24 mouse cellular contexts compared by ENCODE assay signal in the genomic region with DNA sequence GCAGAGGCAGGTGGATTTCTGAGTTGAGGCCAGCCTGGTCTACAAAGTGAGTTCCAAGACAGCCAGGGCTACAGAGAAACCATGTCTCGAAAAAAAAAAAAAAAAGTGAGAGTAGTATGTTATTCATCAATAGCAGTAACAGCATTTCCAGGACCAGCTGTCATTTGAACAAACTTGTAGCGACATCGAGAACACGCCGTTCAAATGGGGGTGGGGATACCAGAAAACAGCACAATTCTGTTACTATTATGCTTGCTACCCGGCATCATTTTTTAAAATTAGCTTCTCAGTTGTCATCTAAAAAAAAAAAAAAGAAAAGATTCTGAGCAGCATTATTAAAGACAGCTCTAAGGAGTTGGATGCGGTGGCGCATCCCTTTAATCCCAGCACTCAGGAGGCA. TPM values are rescaled to one million over a fixed set of nuclear protein-coding genes. Genes with fewer than 3 reads are reported as not detected.
DNase-seq lines count a peak whose midpoint lies in the region; ATAC-seq lines count a peak whose summit lies in the region.
"Had no signal": no experiment of that assay in that cellular context is flagged by ENCODE, and none has a peak within 500 bp of the region (broad histone marks: within the 10 kb centered on the region; RNA-seq: fewer than 3 reads in every experiment).

No protein-coding gene starts in this region.

- no peaks in the 10 kb centered on the region for H3K27me3 ChIP-seq in midbrain, embryonic 15.5 days (replicated peaks)
- H3K27me3 ChIP-seq in kidney, embryonic 16.5 days (ENCODE audit: insufficient read depth, low read length), result no peaks in the 10 kb centered on the region
- H3K27me3 ChIP-seq: embryonic facial prominence, embryonic 12.5 days; forebrain, embryonic 13.5 days; forebrain, embryonic 15.5 days; Patski had no signal

- H3K36me3 ChIP-seq in midbrain, embryonic 15.5 days (replicated peaks), result no peaks in the 10 kb centered on the region
- no peaks in the 10 kb centered on the region for H3K36me3 ChIP-seq in kidney, embryonic 16.5 days (ENCODE audit: insufficient read depth, low read length)
- H3K36me3 ChIP-seq: embryonic facial prominence, embryonic 10.5 days; embryonic facial prominence, embryonic 12.5 days; forebrain, embryonic 15.5 days had no signal

- no peak overlapping the region for H3K4me2 ChIP-seq in midbrain, embryonic 15.5 days
- H3K4me2 ChIP-seq in kidney, embryonic 16.5 days (replicated peaks; ENCODE audit: low read depth, low read length), result no peak overlapping the region
- H3K4me2 ChIP-seq: embryonic facial prominence, embryonic 12.5 days; forebrain, embryonic 13.5 days; forebrain, embryonic 15.5 days had no signal

- no peak overlapping the region for H3K27ac ChIP-seq in midbrain, embryonic 15.5 days
- H3K27ac ChIP-seq in kidney, embryonic 16.5 days (ENCODE audit: low read length), result no peak overlapping the region
- H3K27ac ChIP-seq: embryonic facial prominence, embryonic 10.5 days; embryonic facial prominence, embryonic 12.5 days; forebrain, embryonic 13.5 days; forebrain, embryonic 15.5 days had no signal

- DNase-seq in heart, adult 11 months, result peak; percentile 81
- no peak for DNase-seq in heart, adult 9 months (ENCODE audit: low spot score in 2 of 2)
- peak; percentile 22 to 83 for DNase-seq in layer of hippocampus, adult 18-20 months (ENCODE audit: low spot score in 2 of 2)
- DNase-seq in layer of hippocampus, adult 9-10 months (ENCODE audit: low spot score), result no peak
- peak; percentile 48 for DNase-seq in layer of hippocampus, adult 9-11 months
- DNase-seq: adrenal gland, adult 8-10 months; adrenal gland, postnatal 14 days; adrenal gland, postnatal 36 days; B cell, adult 2 months; cerebellum, adult 11-12 months; cerebellum, adult 2 months; cerebellum, adult 9-10 months; cerebellum, postnatal 10 days; cerebellum, postnatal 25 days had no signal

- no peak for ATAC-seq in midbrain, embryonic 15.5 days (replicated peaks)
- no peak for ATAC-seq in kidney, embryonic 16.5 days (ENCODE audit: low FRiP score, low TSS enrichment)
- ATAC-seq: activated CD4-positive, CD25-positive, alpha-beta regulatory T cell, adult 4 months; CD4-positive, CD25-positive, alpha-beta regulatory T cell, adult 4 months; forebrain, embryonic 13.5 days; forebrain, embryonic 15.5 days; Patski had no signal

- WGBS in midbrain, embryonic 15.5 days, result 96% methylated on average over 8 of the region's 8 CpGs
- 90% methylated on average over 8 of the region's 8 CpGs for WGBS in kidney, embryonic 16.5 days

- no peak overlapping the region for H3K4me3 ChIP-seq in midbrain, embryonic 15.5 days
- no peak overlapping the region for H3K4me3 ChIP-seq in kidney, embryonic 16.5 days (ENCODE audit: low read length)
- H3K4me3 ChIP-seq: embryonic facial prominence, embryonic 10.5 days; embryonic facial prominence, embryonic 12.5 days; forebrain, embryonic 13.5 days; forebrain, embryonic 15.5 days had no signal

- no peaks in the 10 kb centered on the region for H3K9me3 ChIP-seq in midbrain, embryonic 15.5 days
- H3K9me3 ChIP-seq in kidney, embryonic 16.5 days (ENCODE audit: low read length), result no peaks in the 10 kb centered on the region
- H3K9me3 ChIP-seq: embryonic facial prominence, embryonic 10.5 days; embryonic facial prominence, embryonic 12.5 days; forebrain, embryonic 13.5 days; forebrain, embryonic 15.5 days; G1E had no signal

- H3K9ac ChIP-seq in midbrain, embryonic 15.5 days, result no peak overlapping the region
- no peak overlapping the region for H3K9ac ChIP-seq in kidney, embryonic 16.5 days (replicated peaks; ENCODE audit: low read length)
- H3K9ac ChIP-seq: embryonic facial prominence, embryonic 12.5 days; forebrain, embryonic 13.5 days; forebrain, embryonic 15.5 days had no signal

- H3K4me1 ChIP-seq in midbrain, embryonic 15.5 days, result peaks cover 22% of the 10 kb centered on the region
- H3K4me1 ChIP-seq in kidney, embryonic 16.5 days (ENCODE audit: insufficient read depth, low read length), result peaks cover 16% of the 10 kb centered on the region

RNA-seq across cellular contexts. Expression of a gene that starts 2.3 kb away (rescaled TPM):
- 10 to 100 TPM; 31.5 to 33.8 TPM for total RNA-seq in layer of hippocampus, adult 18-20 months (2021)
- 48.1 and 51.8 TPM in 2 replicates for polyA plus RNA-seq in midbrain, embryonic 15.5 days (2015; fragmentation: Nextera tagmentation; extraction: Ambion mirVana)
- polyA plus RNA-seq in kidney, embryonic 16.5 days (2015; fragmentation: Nextera tagmentation; extraction: Ambion mirVana), result 54.7 and 69.7 TPM in 2 replicates

RNA-seq across cellular contexts. Expression of a gene that starts 17.8 kb away (rescaled TPM):
- 1 to 10 TPM in 1 of 2 experiments, under 1 TPM in 1; 0.89 to 1.3 TPM for total RNA-seq in layer of hippocampus, adult 18-20 months (2021)
- 2.8 and 3.2 TPM in 2 replicates for polyA plus RNA-seq in midbrain, embryonic 15.5 days (2015; fragmentation: Nextera tagmentation; extraction: Ambion mirVana)
- polyA plus RNA-seq in kidney, embryonic 16.5 days (2015; fragmentation: Nextera tagmentation; extraction: Ambion mirVana), result 2.7 and 5.7 TPM in 2 replicates
- polyA plus RNA-seq: G1E had no signal

RNA-seq across cellular contexts. Expression of a gene that starts 49.2 kb away (rescaled TPM):
- under 1 TPM; 0.25 to 0.43 TPM for total RNA-seq in layer of hippocampus, adult 18-20 months (2021)
- 5.1 and 6.6 TPM in 2 replicates for polyA plus RNA-seq in midbrain, embryonic 15.5 days (2015; fragmentation: Nextera tagmentation; extraction: Ambion mirVana)
- polyA plus RNA-seq in kidney, embryonic 16.5 days (2015; fragmentation: Nextera tagmentation; extraction: Ambion mirVana), result 50.7 and 51.2 TPM in 2 replicates
- polyA plus RNA-seq: cerebellum, adult 2 months had no signal

Comparison
In these comparisons a context has a peak if more than half of its experiments do, and no peak if none do; other contexts are left out.
1. DNase-seq: peak in heart, adult 11 months (single experiment), layer of hippocampus, adult 18-20 months (2 of 2) and layer of hippocampus, adult 9-11 months (single experiment); none in heart, adult 9 months (0 of 2) and layer of hippocampus, adult 9-10 months (single experiment).